Mouse (Mus musculus) embryonic fibroblast, embryonic 13.5 days (primary cell): ENCODE data around the gene Coro7. TPM values are rescaled to one million over a fixed set of nuclear protein-coding genes. Genes with fewer than 3 reads are reported as not detected.

Experiments
- H3K27ac ChIP-seq: 2 replicates; pipeline ENCODE4 v1.5.1; 2012; ENCODE audit warnings: low read length, control low read depth, inconsistent platforms; ENCODE audit not compliant: insufficient read depth
- H3K4me1 ChIP-seq: 2 replicates; pipeline ENCODE4 v1.6.1; 2011; ENCODE audit warnings: low read length; ENCODE audit not compliant: control insufficient read depth, insufficient read depth
- H3K4me3 ChIP-seq: 2 replicates; pipeline ENCODE4 v1.5.1; 2011; ENCODE audit warnings: mild to moderate bottlenecking, control low read depth, low read length; ENCODE audit not compliant: insufficient read depth
- CTCF ChIP-seq: IDR thresholded peaks from 2 replicates; pipeline ENCODE4 v1.5.1; 2011; ENCODE audit warnings: mild to moderate bottlenecking, control low read depth, low read length, moderate library complexity, borderline replicate concordance; ENCODE audit not compliant: insufficient read depth
- POLR2A ChIP-seq: IDR thresholded peaks from 2 replicates; pipeline ENCODE4 v1.6.1; 2011; ENCODE audit warnings: low read depth, mild to moderate bottlenecking, control low read depth, low read length, moderate library complexity
- polyA plus RNA-seq: library from polyadenylated mRNA; stranded (reverse); fragments of >200 nt; gene quantifications from 2 replicates; pipeline ENCODE4 v1.2.4, GENCODE M21; 2011; ENCODE audit warnings: low read depth; ENCODE audit not compliant: missing spikeins, insufficient read length

Coro7 gene
- polyA plus RNA-seq, 1 experiment, result 23.3 TPM

DNA sequence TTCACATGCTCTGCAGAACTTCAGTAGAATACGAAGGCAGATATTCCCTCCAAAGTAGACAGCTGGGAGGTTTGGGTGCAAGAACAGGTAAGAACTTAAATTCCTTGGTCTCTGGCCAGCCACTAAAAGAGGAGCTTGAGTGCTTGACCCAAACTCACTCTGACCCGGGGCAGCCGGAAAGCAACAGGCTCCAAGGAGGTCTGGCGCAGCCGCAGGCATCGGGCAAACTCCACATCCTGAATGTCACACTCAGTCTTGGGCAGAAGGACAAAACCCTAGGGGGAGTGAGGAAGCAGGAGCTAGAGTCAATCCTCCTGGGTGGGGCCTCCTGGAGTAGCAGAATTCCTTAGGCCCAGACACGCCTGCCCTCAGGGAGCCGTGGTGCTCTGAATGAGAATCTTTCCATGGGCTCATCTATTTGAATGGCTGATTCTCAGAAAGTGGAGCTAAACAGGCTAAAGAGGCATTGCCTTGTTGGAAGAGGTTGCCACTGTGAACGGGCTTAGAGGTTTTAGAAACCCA is 50.6 kb downstream of the Coro7 start:
- Histone ChIP-seq H3K4me1 (no peaks in the 10 kb centered on the region), H3K27ac (no peak overlapping the region), H3K4me3 (no peak overlapping the region)
- TF ChIP-seq CTCF, result no peak
- no peak for TF ChIP-seq POLR2A

DNA sequence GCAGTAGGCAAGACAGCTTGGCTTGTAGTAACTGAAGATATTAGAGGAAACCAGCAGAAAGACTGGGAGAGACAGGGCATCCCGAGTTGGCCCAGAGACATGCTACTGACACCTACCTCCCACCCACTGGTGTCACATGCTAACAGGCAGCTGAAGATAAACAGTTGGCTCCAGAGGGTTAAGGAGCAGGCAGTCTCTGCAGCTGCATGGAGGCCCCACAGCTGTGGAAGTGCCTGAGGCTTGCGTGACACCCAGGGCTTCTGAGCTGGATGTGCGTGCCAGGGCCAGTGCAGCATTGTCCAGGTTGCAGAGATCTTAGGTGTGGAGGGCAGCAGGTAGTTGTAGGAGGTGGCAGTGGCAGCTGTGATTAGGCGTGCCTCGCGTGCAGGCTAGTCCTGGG is 52.5 kb downstream of the Coro7 start:
- no peak for TF ChIP-seq CTCF
- no peak for TF ChIP-seq POLR2A
- Histone ChIP-seq H3K27ac (no peak overlapping the region), H3K4me3 (no peak overlapping the region), H3K4me1 (no peaks in the 10 kb centered on the region)

GRCm38 (mm10) chr16:4624481-4625110 is 55.0 kb downstream of the Coro7 start, which contains the start of gene Pam16:
Pam16 (minus strand) TSS chr16:4624988.
- peak; percentile 48 for TF ChIP-seq POLR2A
- TF ChIP-seq CTCF, result no peak
- no peaks in the 10 kb centered on the region for H3K4me1 ChIP-seq
- peak within 1 kb of the TSS; percentile 62 for H3K27ac ChIP-seq
- H3K4me3 ChIP-seq, result peak within 1 kb of the TSS; percentile 71

DNA sequence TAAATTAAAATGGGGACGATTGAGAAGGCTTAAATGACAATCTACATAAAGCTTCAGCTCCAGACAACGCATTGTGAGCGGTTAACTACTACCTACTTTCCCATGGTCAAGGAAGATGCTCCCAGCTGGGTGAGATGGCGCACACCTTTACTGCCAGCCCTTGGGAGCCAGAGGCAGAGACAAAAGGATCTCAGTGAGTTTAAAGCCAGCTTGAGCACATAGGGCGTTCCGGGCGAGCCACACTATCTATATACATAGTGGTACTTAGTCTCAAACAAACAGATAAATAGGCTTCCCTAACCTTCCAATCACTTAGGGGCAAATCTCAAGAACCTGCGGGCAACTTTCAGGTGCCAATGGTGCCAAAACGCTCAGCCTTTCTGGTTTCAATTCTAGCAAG is 55.5 kb downstream of the Coro7 start:
- TF ChIP-seq CTCF, result no peak
- no peak for TF ChIP-seq POLR2A
- Histone ChIP-seq H3K4me1 (no peaks in the 10 kb centered on the region), H3K27ac (peak overlapping the region; percentile 62; the same call in 1 of the 2 replicates), H3K4me3 (peak overlapping the region; percentile 71)

DNA sequence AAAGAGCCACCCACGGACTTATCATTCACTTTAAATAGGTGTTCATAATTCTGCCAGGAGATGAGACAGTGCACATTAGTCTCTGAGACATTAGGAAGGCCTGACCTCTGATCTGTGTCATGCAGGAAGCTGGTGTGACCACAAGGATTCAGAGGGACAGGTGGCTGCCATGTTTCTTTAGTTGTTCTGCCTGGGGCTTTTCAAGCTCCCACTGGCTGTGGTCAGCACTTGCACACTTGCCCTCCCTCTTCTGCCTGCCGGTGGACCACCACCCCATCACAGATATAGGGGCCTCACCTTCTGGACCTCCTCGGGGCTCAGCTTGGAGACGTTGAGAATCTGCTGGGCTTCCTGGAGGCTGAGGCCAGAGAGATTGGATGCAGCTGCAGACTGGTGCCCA is 62.7 kb downstream of the Coro7 start:
- no peak overlapping the region for H3K4me3 ChIP-seq
- H3K4me1 ChIP-seq, result no peaks in the 10 kb centered on the region
- no peak overlapping the region for H3K27ac ChIP-seq
- TF ChIP-seq POLR2A (no peak), CTCF (no peak)

DNA sequence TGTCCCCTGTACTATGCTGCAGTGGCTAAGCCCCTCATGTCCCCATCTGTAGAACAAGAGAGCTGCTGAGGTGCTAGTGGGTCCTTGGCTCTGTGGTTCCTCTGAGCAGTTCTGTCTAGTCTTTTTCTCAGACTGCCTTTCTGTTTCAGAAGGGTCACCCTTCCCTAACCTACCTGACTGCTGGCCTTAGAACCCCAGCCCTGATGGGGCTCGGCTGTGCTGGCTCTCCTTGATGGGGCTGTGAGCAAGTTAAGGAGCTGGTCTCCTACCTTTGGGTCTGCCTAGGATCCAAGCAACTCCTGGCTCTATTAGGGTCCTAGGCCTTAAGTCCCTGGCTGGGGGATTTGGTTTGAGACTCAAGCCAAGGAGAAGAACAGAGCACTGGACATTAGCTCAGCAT is 64.3 kb downstream of the Coro7 start:
- Histone ChIP-seq H3K4me3 (no peak overlapping the region), H3K27ac (no peak overlapping the region), H3K4me1 (no peaks in the 10 kb centered on the region)
- TF ChIP-seq POLR2A (no peak), CTCF (no peak)

GRCm38 (mm10) chr16:4614639-4615038 is 64.9 kb downstream of the Coro7 start:
- Histone ChIP-seq H3K4me3 (no peak overlapping the region), H3K4me1 (no peaks in the 10 kb centered on the region), H3K27ac (no peak overlapping the region)
- TF ChIP-seq CTCF (no peak), POLR2A (no peak)

DNA sequence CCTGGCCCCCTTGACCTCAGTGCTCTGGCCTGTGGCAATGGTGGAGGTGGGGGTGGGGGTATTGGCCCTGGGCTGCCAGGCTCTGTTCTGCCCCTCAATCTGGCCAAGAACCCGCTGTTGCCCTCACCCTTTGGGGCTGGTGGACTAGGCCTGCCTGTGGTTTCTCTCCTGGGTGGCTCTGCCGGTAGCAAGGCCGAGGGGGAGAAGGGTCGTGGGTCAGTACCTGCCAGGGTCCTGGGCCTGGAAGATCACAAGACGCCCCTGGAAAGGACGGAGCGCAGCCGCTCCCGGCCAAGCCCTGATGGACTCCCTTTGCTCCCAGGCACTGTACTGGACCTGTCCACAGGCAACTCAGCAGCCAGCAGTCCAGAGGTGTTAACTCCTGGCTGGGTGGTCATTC is 65.8 kb downstream of the Coro7 start:
- Histone ChIP-seq H3K27ac (no peak overlapping the region), H3K4me1 (no peaks in the 10 kb centered on the region), H3K4me3 (no peak overlapping the region)
- no peak for TF ChIP-seq POLR2A
- TF ChIP-seq CTCF, result no peak

DNA sequence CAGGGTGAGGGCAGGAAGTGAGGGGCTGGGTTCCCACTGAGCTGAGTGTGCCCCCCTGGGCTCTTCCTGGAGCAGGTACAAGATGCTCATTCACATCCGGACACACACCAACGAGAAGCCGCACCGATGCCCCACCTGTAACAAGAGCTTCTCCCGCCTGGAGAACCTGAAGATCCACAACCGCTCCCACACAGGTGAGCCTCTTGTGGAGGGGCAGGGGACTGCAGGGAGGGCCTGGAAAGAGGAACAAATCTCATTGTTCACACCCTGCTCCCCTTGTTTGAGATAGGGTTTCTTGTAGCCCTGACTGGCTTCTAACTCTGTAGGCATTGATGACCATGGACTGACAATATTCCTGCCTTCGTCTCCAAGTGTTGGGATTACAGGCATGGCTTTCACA is 67.9 kb downstream of the Coro7 start:
- no peak overlapping the region for H3K4me3 ChIP-seq
- no peak overlapping the region for H3K27ac ChIP-seq
- peaks cover 10% of the 10 kb centered on the region for H3K4me1 ChIP-seq
- no peak for TF ChIP-seq POLR2A
- TF ChIP-seq CTCF, result no peak

DNA sequence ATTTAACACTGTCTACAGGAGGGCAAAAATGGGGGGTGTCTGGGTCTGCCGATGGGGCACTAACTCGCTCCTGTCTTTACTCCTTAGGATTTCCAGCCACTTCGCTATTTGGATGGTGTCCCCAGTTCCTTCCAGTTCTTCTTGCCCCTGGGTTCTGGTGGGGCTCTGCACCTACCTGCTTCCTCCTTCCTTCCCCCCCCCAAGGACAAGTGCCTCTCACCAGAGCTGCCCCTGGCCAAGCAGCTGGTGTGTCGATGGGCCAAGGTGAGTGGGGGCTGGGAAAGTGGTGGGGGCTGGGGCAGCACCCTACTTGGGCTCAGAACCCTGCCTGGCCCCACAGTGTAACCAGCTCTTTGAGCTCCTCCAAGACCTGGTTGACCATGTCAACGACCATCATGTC is 68.4 kb downstream of the Coro7 start:
- no peak overlapping the region for H3K27ac ChIP-seq
- H3K4me1 ChIP-seq, result peaks cover 15% of the 10 kb centered on the region
- TF ChIP-seq CTCF (no peak), POLR2A (no peak)
- H3K4me3 ChIP-seq, result no peak overlapping the region
